Mouse (Mus musculus) layer of hippocampus, adult 2 months (tissue): ENCODE measurements around the gene Rpf1. TPM values are rescaled to one million over a fixed set of nuclear protein-coding genes. Genes with fewer than 3 reads are reported as not detected.

Experiments used
- DNase-seq, 2 experiments: peaks; one replicate each; pipeline ENCODE4 v3.0.0; 2022; ENCODE audit warnings: low spot score in 2 of 2
- H3K27ac ChIP-seq: fragments of 200-600 bp; 2 replicates; pipeline ENCODE4 v1.8.1; 2022
- H3K4me3 ChIP-seq: fragments of 200-600 bp; 2 replicates; pipeline ENCODE4 v1.8.1; 2022; ENCODE audit warnings: mild to moderate bottlenecking
- CTCF ChIP-seq: fragments of 200-600 bp; conservative IDR thresholded peaks from 2 replicates; pipeline ENCODE4 v1.8.1; 2022; ENCODE audit warnings: antibody characterized with exemption, mild to moderate bottlenecking, moderate library complexity
- total RNA-seq, 2 experiments: library from RNA; stranded (reverse); gene quantifications; 2 replicates each; pipeline ENCODE4 v1.2.3; 2021

The Rpf1 gene
- total RNA-seq, 2 experiments from 2014 or later, result 16.3 to 17.1 TPM

DNA sequence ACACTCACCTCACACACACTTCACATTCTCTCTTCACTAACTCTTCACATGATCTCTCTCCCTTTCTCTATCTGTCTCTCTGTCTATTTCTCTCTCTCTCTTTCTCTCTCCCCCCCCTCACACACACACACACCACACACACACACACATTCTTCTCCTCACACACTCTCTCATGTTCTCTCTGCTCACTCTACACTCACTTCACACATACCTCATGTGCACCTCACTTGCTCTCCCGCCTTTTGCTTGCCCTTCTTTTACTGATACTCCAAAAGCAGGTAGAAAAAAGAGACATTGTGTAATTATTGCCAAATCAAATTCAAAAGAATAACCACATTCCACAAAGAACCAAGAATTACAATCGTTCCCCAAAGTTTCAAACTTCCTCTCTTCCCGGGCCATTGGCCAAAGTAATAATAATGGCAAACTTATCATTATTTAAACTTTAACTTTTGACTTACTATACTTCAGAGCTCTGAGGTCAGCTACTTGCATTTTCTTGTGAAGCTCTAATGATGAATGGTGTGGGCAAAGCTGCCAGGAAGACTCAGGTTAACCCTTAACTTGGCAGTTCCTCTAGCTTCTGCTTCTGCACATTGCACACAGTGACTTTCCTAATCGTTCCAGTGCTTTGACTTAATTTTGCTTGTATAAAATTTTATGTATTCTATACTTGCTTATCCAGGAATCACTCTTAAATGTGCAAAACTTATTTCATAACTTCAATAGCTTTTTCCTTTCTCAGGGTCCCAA is 19.5 kb upstream of the Rpf1 start:
- no peak for DNase-seq
- H3K4me3 ChIP-seq, result no peak overlapping the region
- TF ChIP-seq CTCF, result no peak
- H3K27ac ChIP-seq, result no peak overlapping the region

DNA sequence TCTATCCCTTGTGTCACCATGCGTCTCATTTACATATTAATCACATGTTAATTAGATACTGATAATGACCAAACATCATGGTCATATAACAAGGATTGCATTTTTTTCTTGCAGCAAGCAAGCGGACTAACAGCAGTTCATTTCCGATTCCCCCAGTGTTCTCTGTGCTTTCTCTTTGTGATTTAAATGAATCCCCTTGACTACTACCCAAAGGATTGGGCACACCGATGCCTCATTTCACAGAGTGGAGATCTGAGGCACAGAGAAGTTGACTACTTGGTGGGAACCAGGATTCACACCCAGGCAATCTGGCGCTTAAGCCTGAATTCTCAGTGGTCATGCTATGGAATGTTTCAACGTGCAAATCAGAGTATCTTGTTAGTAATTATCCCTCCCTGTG is 13.8 kb upstream of the Rpf1 start:
- Histone ChIP-seq H3K4me3 (no peak overlapping the region), H3K27ac (no peak overlapping the region)
- TF ChIP-seq CTCF, result no peak
- no peak for DNase-seq

DNA sequence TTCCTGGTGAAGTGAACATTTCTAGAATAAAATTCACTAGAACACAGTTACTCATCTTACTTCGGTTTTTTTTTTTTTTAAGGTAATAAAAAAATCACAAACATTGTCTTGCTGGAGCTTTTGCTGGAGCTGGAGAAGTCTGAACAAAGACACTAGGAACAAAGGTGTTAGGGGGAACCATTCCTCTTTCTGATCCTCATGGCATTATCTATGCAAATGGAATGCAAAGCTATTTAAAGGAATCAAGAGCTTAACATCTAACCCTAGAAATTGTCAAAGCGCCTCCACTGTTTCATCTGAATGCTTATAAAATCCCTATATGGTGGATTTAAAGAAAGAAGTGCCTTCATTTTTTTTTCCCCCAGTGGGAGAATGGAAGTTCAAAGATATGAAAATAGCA is 7.1 kb upstream of the Rpf1 start:
- TF ChIP-seq CTCF, result no peak

GRCm38 (mm10) chr3:146521652-146522020 is 407 bp upstream of the Rpf1 start:
- no peak for TF ChIP-seq CTCF

More for the DNA sequence above, 7.1 kb upstream of the Rpf1 start:
- Histone ChIP-seq H3K4me3 (no peak overlapping the region), H3K27ac (no peak overlapping the region)
- no peak for DNase-seq

DNA sequence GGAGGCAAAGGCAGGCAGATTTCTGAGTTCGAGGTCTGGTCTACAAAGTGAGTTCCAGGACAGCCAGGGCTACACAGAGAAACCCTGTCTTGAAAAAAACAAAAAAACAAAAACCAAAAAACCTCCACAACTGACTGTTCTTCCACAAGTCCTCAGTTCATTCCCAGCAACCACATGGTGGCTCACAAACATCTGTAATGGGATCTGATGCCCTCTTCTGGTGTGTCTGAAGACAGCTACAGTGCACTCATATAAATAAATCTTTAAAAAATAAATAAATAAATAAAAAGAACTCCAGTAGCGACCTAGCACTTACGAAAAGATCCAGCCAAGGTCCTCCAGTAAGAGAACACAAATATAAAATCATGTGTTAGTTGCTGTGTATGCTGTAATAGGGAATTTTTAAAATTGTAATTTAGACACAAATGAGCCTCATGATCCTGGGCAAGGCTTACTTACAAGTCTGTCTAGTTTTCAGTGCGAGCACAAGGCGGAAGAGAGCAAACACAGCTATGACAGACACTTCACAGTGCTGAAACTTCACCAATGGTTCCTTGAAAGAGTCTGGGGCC is 917 bp downstream of the Rpf1 start:
- peak overlapping the region; percentile 99 for H3K27ac ChIP-seq
- TF ChIP-seq CTCF, result peak; percentile 68
- H3K4me3 ChIP-seq, result peak overlapping the region; percentile 86
- no peak for DNase-seq

More at GRCm38 (mm10) chr3:146521652-146522020, 407 bp upstream of the Rpf1 start:
- no peak for DNase-seq
- peak overlapping the region; percentile 99 for H3K27ac ChIP-seq
- peak overlapping the region; percentile 86 for H3K4me3 ChIP-seq

GRCm38 (mm10) chr3:146506711-146507110 is 14.5 kb downstream of the Rpf1 start:
- DNase-seq, result no peak
- no peak for TF ChIP-seq CTCF
- Histone ChIP-seq H3K4me3 (no peak overlapping the region), H3K27ac (no peak overlapping the region)

DNA sequence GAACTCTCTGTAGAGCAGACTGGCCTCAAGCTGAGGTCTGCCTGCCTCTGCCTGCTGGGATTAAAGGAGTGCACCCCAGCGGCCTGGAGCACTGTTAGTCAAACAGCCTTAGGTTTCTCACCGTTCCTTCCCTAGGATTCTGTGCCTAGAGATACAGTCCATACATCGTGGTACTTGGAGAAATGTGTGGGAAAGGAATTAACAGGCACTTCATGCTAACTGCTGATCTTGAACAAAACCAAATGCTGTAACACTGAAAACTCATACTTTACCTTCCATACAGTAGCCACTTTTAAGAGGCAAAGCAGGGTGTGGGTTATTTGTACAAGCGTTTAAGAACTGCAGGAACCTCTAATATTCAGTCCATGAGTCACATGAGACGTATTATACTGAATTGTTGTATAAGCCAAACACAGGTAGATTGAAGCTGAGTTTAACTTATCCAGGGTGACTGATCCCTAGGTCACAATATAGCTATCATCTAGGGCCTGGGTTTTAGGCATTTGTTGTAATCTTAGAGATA is 19.6 kb downstream of the Rpf1 start:
- Histone ChIP-seq H3K27ac (peak overlapping the region; percentile 82; the same call in 1 of the 2 replicates), H3K4me3 (no peak overlapping the region)
- no peak for DNase-seq
- TF ChIP-seq CTCF, result no peak

DNA sequence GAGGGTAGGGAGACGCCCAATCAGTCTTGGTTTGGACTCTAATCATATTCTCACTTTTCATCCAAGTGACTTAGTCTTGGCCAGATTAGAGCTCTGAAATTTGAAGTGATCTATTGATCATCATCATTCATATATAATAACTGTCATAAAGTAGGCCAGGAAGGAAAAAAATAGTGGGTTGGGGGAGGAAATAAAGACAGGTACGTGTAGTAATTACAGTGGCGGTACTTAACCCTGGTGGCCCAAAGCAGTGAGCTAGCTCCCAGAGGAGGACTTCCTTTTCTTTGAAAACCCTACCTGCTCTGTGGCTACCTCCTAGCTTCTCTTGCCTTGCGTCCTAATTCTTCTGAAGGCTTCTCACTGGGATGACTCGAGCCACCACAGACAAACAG is 20.4 kb downstream of the Rpf1 start:
- Histone ChIP-seq H3K4me3 (peak overlapping the region; percentile 74), H3K27ac (peak overlapping the region; percentile 82)
- TF ChIP-seq CTCF, result no peak
- no peak for DNase-seq

GRCm38 (mm10) chr3:146500003-146500809 is 21.0 kb downstream of the Rpf1 start:
- peak in 1 of 2 experiments; percentile 12 for DNase-seq
- H3K4me3 ChIP-seq, result peak overlapping the region; percentile 74
- no peak for TF ChIP-seq CTCF
- peak overlapping the region; percentile 82 for H3K27ac ChIP-seq

GRCm38 (mm10) chr3:146499431-146500002 is 21.7 kb downstream of the Rpf1 start, which contains the start of the genes Spata1 and Gng5:
TSS of gene Spata1 (minus strand) at chr3:146499753.
TSS of gene Gng5 (plus strand) at chr3:146499807.
- peak within 1 kb of the TSS; percentile 74 for H3K4me3 ChIP-seq
- no peak for TF ChIP-seq CTCF
- H3K27ac ChIP-seq, result peak within 1 kb of the TSS; percentile 90
- DNase-seq, result peak; percentile 50 to 66

GRCm38 (mm10) chr3:146498989-146499388 is 22.2 kb downstream of the Rpf1 start:
- peak overlapping the region; percentile 90 for H3K27ac ChIP-seq
- DNase-seq, result no peak
- peak overlapping the region; percentile 74 for H3K4me3 ChIP-seq
- no peak for TF ChIP-seq CTCF

DNA sequence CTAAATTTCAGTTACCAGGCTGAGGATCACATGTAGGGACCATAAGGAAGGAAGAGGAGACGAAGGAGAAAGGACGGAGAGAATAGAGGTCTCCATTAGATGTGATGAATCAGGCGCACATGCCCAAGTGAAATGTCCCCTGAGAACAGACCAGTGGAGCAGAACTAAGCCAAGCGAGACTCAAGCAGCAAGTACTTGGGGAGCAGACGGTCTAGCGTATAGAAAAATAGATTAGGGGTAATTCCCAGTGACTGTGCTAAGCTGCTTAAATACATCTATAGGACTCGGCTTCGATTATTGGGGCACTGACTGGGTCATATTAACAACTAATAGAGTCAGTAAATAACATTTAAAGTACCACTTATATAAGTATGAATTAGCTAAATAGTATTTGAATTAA is 26.3 kb downstream of the Rpf1 start:
- DNase-seq, result no peak
- H3K27ac ChIP-seq, result no peak overlapping the region
- no peak for TF ChIP-seq CTCF
- H3K4me3 ChIP-seq, result no peak overlapping the region
